7 mouse cellular contexts compared by ENCODE assay signal in genomic region chr11:108941836-108942235, GRCm38 (mm10). TPM values are rescaled to one million over a fixed set of nuclear protein-coding genes. Genes with fewer than 3 reads are reported as not detected.
DNase-seq lines count a peak whose midpoint lies in the region; ATAC-seq lines count a peak whose summit lies in the region.

No protein-coding gene starts in this region.

- no peak overlapping the region for H3K4me3 ChIP-seq in forebrain, embryonic 14.5 days (ENCODE audit: low read depth, low read length)

- WGBS in forebrain, embryonic 14.5 days = 83% methylated on average over 18 of the region's 18 CpGs

- DNase-seq in ovary, postnatal 36 days (ENCODE audit: low spot score) = peak; percentile 45
- DNase-seq in ovary, postnatal 10 days (ENCODE audit: low spot score) = no peak
- no peak for DNase-seq in forebrain, embryonic 14.5 days (ENCODE audit: low spot score)
- peak; percentile 86 to 92 for DNase-seq in left cerebral cortex, postnatal 36 days (ENCODE audit: low spot score in 2 of 2)
- no peak for DNase-seq in c-Kit-positive CD71-positive TER-119-positive erythroid progenitor cells, embryonic 14.5 days (ENCODE audit: low spot score)
- DNase-seq in MN1 (ENCODE audit: low spot score) = no peak
- DNase-seq in thymus, postnatal 14 days = no peak

- H3K9me3 ChIP-seq in forebrain, embryonic 14.5 days (replicated peaks; ENCODE audit: control insufficient read depth, low read length) = no peaks in the 10 kb centered on the region

- no peak overlapping the region for H3K4me2 ChIP-seq in forebrain, embryonic 14.5 days (ENCODE audit: low read length)

- no peaks in the 10 kb centered on the region for H3K27me3 ChIP-seq in forebrain, embryonic 14.5 days (replicated peaks; ENCODE audit: control insufficient read depth, insufficient read depth, low read length)

- H3K9ac ChIP-seq in forebrain, embryonic 14.5 days (ENCODE audit: low read length) = no peak overlapping the region

- peak overlapping the region; percentile 15; the same call in 1 of the 2 replicates for H3K27ac ChIP-seq in forebrain, embryonic 14.5 days (ENCODE audit: low read depth, low read length)

- intact Hi-C loops in left cerebral cortex, postnatal 36 days (cut with DNase I) = loop anchor here (5.0 kb wide), 2 partner anchors 40 to 235 kb away; no protein-coding TSS in a partner anchor

- peaks cover 78% of the 10 kb centered on the region for H3K36me3 ChIP-seq in forebrain, embryonic 14.5 days (ENCODE audit: control insufficient read depth, insufficient read depth, low read length)

- ATAC-seq in forebrain, embryonic 14.5 days = no peak

- H3K4me1 ChIP-seq in forebrain, embryonic 14.5 days (ENCODE audit: control insufficient read depth, insufficient read depth, low read length) = peaks cover 14% of the 10 kb centered on the region

RNA-seq across cellular contexts. Expression of gene Axin2, which starts 21.7 kb away (rescaled TPM):
- 7.8 and 9.4 TPM in 2 replicates for polyA plus RNA-seq in forebrain, embryonic 14.5 days (2014; fragmentation: Nextera tagmentation; extraction: Ambion mirVana)
- 10 to 100 TPM; 33.3 to 34.9 TPM for total RNA-seq in left cerebral cortex, postnatal 36 days (2021)

Comparison
In these comparisons a context has a peak if more than half of its experiments do, and no peak if none do; other contexts are left out.
1. DNase-seq: peak in ovary, postnatal 36 days (single experiment) and left cerebral cortex, postnatal 36 days (2 of 2); none in ovary, postnatal 10 days (single experiment), forebrain, embryonic 14.5 days (single experiment), c-Kit-positive CD71-positive TER-119-positive erythroid progenitor cells, embryonic 14.5 days (single experiment), MN1 (single experiment) and thymus, postnatal 14 days (single experiment).